Mouse (Mus musculus) hindbrain, embryonic 12.5 days (tissue): ENCODE results near the gene Mettl2. TPM values are rescaled to one million over a fixed set of nuclear protein-coding genes. Genes with fewer than 3 reads are reported as not detected.

ENCODE experiments used
- ATAC-seq: fragments of 200-750 bp; cut with Nextera tagmentation; 2 replicates; pipeline ENCODE4 v1.8.0; 2017; ENCODE audit warnings: moderate TSS enrichment; ENCODE audit not compliant: low FRiP score
- H3K27ac ChIP-seq: fragments of 300-500 bp; sonication (generic); 2 replicates; pipeline ENCODE4 v1.5.1; 2016; ENCODE audit warnings: mild to moderate bottlenecking
- H3K27me3 ChIP-seq: fragments of 300-500 bp; sonication (generic); 2 replicates; pipeline ENCODE4 v1.6.1; 2016; ENCODE audit warnings: mild to moderate bottlenecking
- H3K36me3 ChIP-seq: fragments of 300-500 bp; sonication (generic); 2 replicates; pipeline ENCODE4 v1.6.1; 2016; ENCODE audit warnings: mild to moderate bottlenecking
- H3K4me1 ChIP-seq: fragments of 300-500 bp; sonication (generic); 2 replicates; pipeline ENCODE4 v1.6.1; 2016
- H3K4me2 ChIP-seq: fragments of 300-500 bp; sonication (generic); replicated peaks from 2 replicates; pipeline ENCODE4 v1.6.1; 2016; ENCODE audit warnings: mild to moderate bottlenecking
- H3K4me3 ChIP-seq: fragments of 300-500 bp; sonication (generic); 2 replicates; pipeline ENCODE4 v1.5.1; 2016; ENCODE audit warnings: mild to moderate bottlenecking
- H3K9ac ChIP-seq: fragments of 300-500 bp; sonication (generic); 2 replicates; pipeline ENCODE4 v1.6.1; 2016; ENCODE audit warnings: mild to moderate bottlenecking, moderate library complexity
- H3K9me3 ChIP-seq: fragments of 300-500 bp; sonication (generic); replicated peaks from 2 replicates; pipeline ENCODE4 v1.6.1; 2016; ENCODE audit warnings: mild to moderate bottlenecking
- WGBS: fragments of 180-500 bp; shearing (Covaris S2); methylation state at CpG from one replicate; pipeline ENCODE4 v1.1.7; 2016; 5-methylcytosine and 5-hydroxymethylcytosine counted together
- polyA plus RNA-seq: library from polyadenylated mRNA; unstranded; fragments of >200 nt; fragmentation: Nextera tagmentation; extraction: Ambion mirVana; gene quantifications from 2 replicates; pipeline ENCODE4 v1.2.1, GENCODE M21; 2016

Gene Mettl2
- polyA plus RNA-seq, 1 experiment from 2014 or later = 33.9 TPM

GRCm38 (mm10) chr11:105144508-105145210 is 18.4 kb downstream of the Mettl2 start:
- H3K9me3 ChIP-seq = no peaks in the 10 kb centered on the region
- ATAC-seq = no peak
- H3K4me3 ChIP-seq = no peak overlapping the region
- WGBS = 82% methylated on average over 11 of the region's 11 CpGs
- H3K36me3 ChIP-seq = peaks cover 16% of the 10 kb centered on the region
- H3K4me2 ChIP-seq = no peak overlapping the region
- H3K27ac ChIP-seq = no peak overlapping the region
- no peaks in the 10 kb centered on the region for H3K27me3 ChIP-seq
- H3K9ac ChIP-seq = no peak overlapping the region
- H3K4me1 ChIP-seq = no peaks in the 10 kb centered on the region

DNA sequence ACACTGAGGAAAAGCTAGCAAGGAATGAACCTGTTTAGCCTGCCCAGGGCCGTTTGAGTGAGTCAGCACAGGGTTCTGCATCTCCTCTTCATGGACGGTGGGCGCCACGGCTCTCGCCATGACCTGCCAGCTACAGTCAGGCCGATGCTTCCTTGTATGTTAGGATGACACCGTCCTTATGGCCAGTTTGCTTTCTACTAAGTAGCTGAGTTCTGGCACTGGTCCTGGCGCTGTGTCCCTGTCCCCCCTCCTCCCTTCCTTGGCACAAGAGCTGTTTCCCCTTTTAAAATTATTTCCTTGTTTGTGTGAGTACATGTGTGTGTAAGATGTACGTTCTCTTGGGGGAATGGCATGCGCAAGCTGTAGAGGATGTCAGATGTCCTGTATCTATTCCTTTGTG is 19.0 kb downstream of the Mettl2 start:
- WGBS = 88% methylated on average over 10 of the region's 10 CpGs

GRCm38 (mm10) chr11:105146593-105146992 is 20.4 kb downstream of the Mettl2 start, which contains the start of gene Gm10842:
TSS of gene Gm10842 (plus strand) at chr11:105146893.
- no peak for ATAC-seq
- Histone ChIP-seq H3K4me3 (no peak within 1 kb of the TSS), H3K9me3 (no peaks in the 10 kb centered on the region), H3K36me3 (0 out of 2 replicates have a peak, but pooled peaks cover 2% of the 10 kb centered on the region), H3K27ac (no peak within 1 kb of the TSS), H3K4me2 (no peak within 1 kb of the TSS), H3K27me3 (no peaks in the 10 kb centered on the region), H3K4me1 (peaks cover 2% of the 10 kb centered on the region), H3K9ac (no peak within 1 kb of the TSS)
- 71% methylated on average over 3 of the region's 3 CpGs for WGBS

More for the DNA sequence above, 19.0 kb downstream of the Mettl2 start:
- Histone ChIP-seq H3K4me3 (no peak overlapping the region), H3K9me3 (no peaks in the 10 kb centered on the region), H3K27me3 (no peaks in the 10 kb centered on the region), H3K9ac (no peak overlapping the region), H3K27ac (no peak overlapping the region), H3K4me2 (no peak overlapping the region), H3K36me3 (peaks cover 11% of the 10 kb centered on the region; the same call in 1 of the 2 replicates), H3K4me1 (no peaks in the 10 kb centered on the region)
- ATAC-seq = no peak

DNA sequence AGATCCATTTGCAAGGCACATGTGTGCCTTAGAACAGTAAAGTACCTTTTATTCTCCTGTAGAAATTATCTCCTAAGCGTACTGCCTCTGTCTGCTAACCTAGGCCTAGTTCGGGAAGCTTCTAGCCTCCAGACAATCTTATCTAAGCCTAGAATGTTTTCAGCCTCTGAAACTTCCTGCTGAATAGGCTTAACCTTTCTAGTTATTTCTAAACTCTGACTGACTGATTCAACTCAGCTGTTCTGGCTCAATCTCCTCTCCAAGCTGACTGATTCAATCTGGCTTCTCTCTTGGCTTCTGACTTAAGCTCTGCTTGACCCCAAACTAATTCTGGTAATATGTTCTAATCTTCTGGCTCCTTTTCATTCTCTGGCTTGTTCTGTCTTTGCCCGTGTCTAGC is 23.1 kb downstream of the Mettl2 start:
- 81% methylated on average over 3 of the region's 3 CpGs for WGBS

DNA sequence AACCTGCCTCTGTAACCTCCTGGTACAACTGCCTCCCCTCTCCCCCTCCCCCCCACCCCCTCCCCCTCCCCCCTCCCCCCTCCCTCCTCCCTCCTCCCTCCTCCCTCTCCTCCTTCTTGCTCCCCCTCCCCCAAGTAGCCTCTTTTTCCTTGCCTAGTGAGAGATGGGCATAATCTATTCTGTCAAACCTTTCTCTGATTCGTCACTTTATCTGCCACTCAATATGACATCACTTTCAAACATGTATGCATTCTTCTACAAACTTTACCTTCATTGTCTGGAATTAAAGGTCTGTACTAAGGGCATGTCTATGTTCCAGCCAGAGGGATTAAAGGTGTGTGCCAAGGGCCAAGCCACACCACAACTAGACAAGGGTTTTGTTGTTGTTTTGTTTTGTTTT is 23.5 kb downstream of the Mettl2 start:
- Histone ChIP-seq H3K4me3 (no peak overlapping the region), H3K36me3 (no peaks in the 10 kb centered on the region), H3K4me2 (no peak overlapping the region), H3K9me3 (no peaks in the 10 kb centered on the region), H3K27me3 (no peaks in the 10 kb centered on the region), H3K27ac (no peak overlapping the region), H3K4me1 (peaks cover 18% of the 10 kb centered on the region), H3K9ac (no peak overlapping the region)
- 75% methylated on average over 1 of the region's 1 CpGs for WGBS
- no peak for ATAC-seq

More for the DNA sequence above, 23.1 kb downstream of the Mettl2 start:
- H3K27me3 ChIP-seq = no peaks in the 10 kb centered on the region
- peaks cover 18% of the 10 kb centered on the region for H3K4me1 ChIP-seq
- H3K4me2 ChIP-seq = no peak overlapping the region
- no peak overlapping the region for H3K27ac ChIP-seq
- H3K9ac ChIP-seq = no peak overlapping the region
- no peak for ATAC-seq
- no peaks in the 10 kb centered on the region for H3K36me3 ChIP-seq
- no peak overlapping the region for H3K4me3 ChIP-seq
- H3K9me3 ChIP-seq = no peaks in the 10 kb centered on the region

GRCm38 (mm10) chr11:105150691-105151090 is 24.5 kb downstream of the Mettl2 start:
- Histone ChIP-seq H3K9me3 (no peaks in the 10 kb centered on the region), H3K4me1 (peaks cover 18% of the 10 kb centered on the region), H3K4me2 (no peak overlapping the region), H3K27ac (no peak overlapping the region), H3K9ac (no peak overlapping the region), H3K36me3 (no peaks in the 10 kb centered on the region), H3K4me3 (no peak overlapping the region), H3K27me3 (no peaks in the 10 kb centered on the region)
- no peak for ATAC-seq
- WGBS = 77% methylated on average over 4 of the region's 4 CpGs

- peaks cover 18% of the 10 kb centered on the region for H3K4me1 ChIP-seq
- H3K9ac ChIP-seq = no peak overlapping the region
- no peaks in the 10 kb centered on the region for H3K9me3 ChIP-seq
- peak overlapping the region; percentile 25 for H3K4me2 ChIP-seq
- 25% methylated on average over 18 of the region's 19 CpGs for WGBS
- H3K4me3 ChIP-seq = no peak overlapping the region
- H3K36me3 ChIP-seq = no peaks in the 10 kb centered on the region
- no peak overlapping the region for H3K27ac ChIP-seq
- H3K27me3 ChIP-seq = no peaks in the 10 kb centered on the region
- ATAC-seq = no peak
These were observed 25.2 kb downstream of the Mettl2 start for GRCm38 (mm10) chr11:105151226-105152016.

DNA sequence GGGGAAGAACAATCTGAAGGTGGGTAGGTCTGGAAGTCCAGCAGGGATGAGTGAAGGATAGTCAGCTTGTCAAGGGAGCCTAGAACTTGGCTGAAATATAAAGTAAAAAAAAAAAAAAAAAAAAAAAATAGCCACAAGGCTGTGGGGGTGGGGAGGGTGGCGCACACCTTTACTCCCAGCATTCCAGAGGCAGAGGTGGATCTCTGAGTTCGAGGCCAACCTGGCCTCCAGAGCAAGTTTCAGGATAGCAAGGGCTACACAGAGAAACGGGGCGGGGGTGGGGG is 25.7 kb downstream of the Mettl2 start:
- H3K9me3 ChIP-seq = no peaks in the 10 kb centered on the region
- ATAC-seq = no peak
- H3K36me3 ChIP-seq = no peaks in the 10 kb centered on the region
- H3K4me2 ChIP-seq = no peak overlapping the region
- H3K4me1 ChIP-seq = peaks cover 18% of the 10 kb centered on the region
- H3K4me3 ChIP-seq = no peak overlapping the region
- WGBS = 100% methylated on average over 1 of the region's 4 CpGs
- H3K27ac ChIP-seq = no peak overlapping the region
- H3K9ac ChIP-seq = no peak overlapping the region
- no peaks in the 10 kb centered on the region for H3K27me3 ChIP-seq

DNA sequence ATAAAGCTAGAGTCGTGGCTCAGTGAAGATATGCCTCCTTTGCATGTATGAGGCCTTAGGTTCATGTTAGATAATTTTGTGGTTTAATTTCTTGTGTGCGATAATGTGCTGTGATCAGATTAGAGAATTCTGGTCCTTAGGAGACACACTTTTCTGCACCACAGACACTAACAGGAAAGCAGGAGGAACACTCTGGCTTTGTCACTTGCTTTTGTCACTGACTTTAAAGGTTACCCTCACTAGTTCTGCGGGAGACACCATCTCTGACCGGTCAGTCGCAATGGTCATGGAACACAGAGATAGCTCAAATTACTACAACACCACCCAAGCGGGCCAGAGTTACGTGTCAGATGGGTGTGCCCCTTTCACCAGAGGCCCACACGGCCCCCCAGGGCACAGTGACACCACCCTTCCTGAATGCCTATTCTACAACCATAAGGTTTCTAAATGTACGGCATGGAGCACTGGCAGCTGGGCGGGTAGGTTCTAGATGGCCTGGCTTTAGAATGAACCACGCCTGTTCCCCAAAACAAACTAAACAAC is 26.2 kb downstream of the Mettl2 start:
- Histone ChIP-seq H3K4me3 (no peak overlapping the region), H3K36me3 (no peaks in the 10 kb centered on the region), H3K4me2 (no peak overlapping the region), H3K4me1 (peaks cover 18% of the 10 kb centered on the region), H3K9ac (no peak overlapping the region), H3K27ac (no peak overlapping the region), H3K9me3 (no peaks in the 10 kb centered on the region), H3K27me3 (no peaks in the 10 kb centered on the region)
- ATAC-seq = no peak
- 79% methylated on average over 11 of the region's 11 CpGs for WGBS

- no peaks in the 10 kb centered on the region for H3K27me3 ChIP-seq
- no peak overlapping the region for H3K4me3 ChIP-seq
- H3K9me3 ChIP-seq = no peaks in the 10 kb centered on the region
- ATAC-seq = peak; percentile 81
- 22% methylated on average over 12 of the region's 12 CpGs for WGBS
- peaks cover 18% of the 10 kb centered on the region for H3K4me1 ChIP-seq
- H3K36me3 ChIP-seq = no peaks in the 10 kb centered on the region
- H3K9ac ChIP-seq = no peak overlapping the region
- no peak overlapping the region for H3K4me2 ChIP-seq
- H3K27ac ChIP-seq = 0 out of 2 replicates have a peak overlapping the region, but pooled peaks have one; percentile 8
These were observed 27.0 kb downstream of the Mettl2 start for GRCm38 (mm10) chr11:105153068-105153833.

DNA sequence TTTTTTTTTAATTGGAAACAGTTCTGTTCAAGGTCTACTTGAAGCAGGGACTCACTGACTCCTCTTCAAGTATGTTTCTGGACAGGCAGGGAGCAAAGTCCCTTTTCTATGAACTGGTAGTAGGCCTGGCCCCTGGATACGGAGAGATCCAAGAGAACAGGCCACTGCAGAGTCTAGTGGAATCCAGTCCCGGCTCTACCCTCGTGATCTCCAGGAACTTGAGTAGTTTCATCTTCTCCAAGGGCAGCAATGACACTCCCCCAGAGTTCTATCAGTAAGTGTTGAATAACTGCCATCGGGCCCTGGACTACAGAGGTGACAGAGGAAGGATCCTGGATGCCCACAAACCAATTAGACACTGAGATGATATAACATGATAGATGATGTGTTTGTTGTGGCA is 29.7 kb downstream of the Mettl2 start:
- Histone ChIP-seq H3K4me2 (no peak overlapping the region), H3K27ac (no peak overlapping the region), H3K4me3 (no peak overlapping the region), H3K27me3 (no peaks in the 10 kb centered on the region), H3K9ac (no peak overlapping the region), H3K4me1 (peaks cover 18% of the 10 kb centered on the region), H3K9me3 (no peaks in the 10 kb centered on the region), H3K36me3 (no peaks in the 10 kb centered on the region)
- no peak for ATAC-seq
- WGBS = 76% methylated on average over 4 of the region's 4 CpGs

- H3K9me3 ChIP-seq = no peaks in the 10 kb centered on the region
- no peak overlapping the region for H3K27ac ChIP-seq
- peaks cover 14% of the 10 kb centered on the region for H3K4me1 ChIP-seq
- no peak overlapping the region for H3K4me3 ChIP-seq
- ATAC-seq = no peak
- no peak overlapping the region for H3K9ac ChIP-seq
- H3K4me2 ChIP-seq = no peak overlapping the region
- no peaks in the 10 kb centered on the region for H3K36me3 ChIP-seq
- WGBS = 85% methylated on average over 19 of the region's 19 CpGs
- H3K27me3 ChIP-seq = no peaks in the 10 kb centered on the region
These were observed 30.6 kb downstream of the Mettl2 start for GRCm38 (mm10) chr11:105156748-105157267.
